Comparison of ENCODE assay signal across 27 mouse cellular contexts in genomic region chr3:30710191-30710590, GRCm38 (mm10). TPM values are rescaled to one million over a fixed set of nuclear protein-coding genes. Genes with fewer than 3 reads are reported as not detected.
DNase-seq lines count a peak whose midpoint lies in the region; ATAC-seq and TF ChIP-seq lines count a peak whose summit lies in the region.
"Had no signal": no experiment of that assay in that cellular context is flagged by ENCODE, and none has a peak within 500 bp of the region (broad histone marks: within the 10 kb centered on the region; RNA-seq: fewer than 3 reads in every experiment).

No protein-coding gene starts in this region.

- H3K9ac ChIP-seq in kidney, embryonic 16.5 days (replicated peaks; ENCODE audit: low read length) = no peak overlapping the region
- no peak overlapping the region for H3K9ac ChIP-seq in stomach, postnatal 0 days (ENCODE audit: low read length)
- H3K9ac ChIP-seq: forebrain, embryonic 13.5 days; heart, embryonic 12.5 days; heart, embryonic 15.5 days; hindbrain, embryonic 13.5 days had no signal

- DNase-seq in heart, adult 11 months = peak; percentile 35
- DNase-seq in heart, adult 9 months (ENCODE audit: low spot score in 2 of 2) = no peak
- DNase-seq in kidney, adult 2 months = peak; percentile 74
- DNase-seq in kidney, postnatal 14 days = peak; percentile 22
- DNase-seq in stomach, postnatal 0 days (ENCODE audit: low spot score) = no peak
- DNase-seq: adrenal gland, adult 8-10 months; adrenal gland, postnatal 25 days; cerebellum, adult 18-20 months; cerebellum, adult 9-10 months; cerebellum, postnatal 14 days; gastrocnemius, postnatal 10 days; gastrocnemius, postnatal 36 days; heart, postnatal 10 days; heart, postnatal 36 days had no signal

- peaks cover 11% of the 10 kb centered on the region for H3K4me1 ChIP-seq in kidney, adult 2 months (ENCODE audit: control insufficient read depth, insufficient read depth, low read length)
- no peaks in the 10 kb centered on the region for H3K4me1 ChIP-seq in kidney, embryonic 16.5 days (ENCODE audit: insufficient read depth, low read length)
- no peaks in the 10 kb centered on the region for H3K4me1 ChIP-seq in stomach, postnatal 0 days (replicated peaks; ENCODE audit: control insufficient read depth, insufficient read depth)
- H3K4me1 ChIP-seq: forebrain, embryonic 10.5 days; forebrain, embryonic 13.5 days; heart, embryonic 12.5 days; hindbrain, embryonic 10.5 days; hindbrain, embryonic 13.5 days had no signal

- no peaks in the 10 kb centered on the region for H3K36me3 ChIP-seq in kidney, adult 2 months (ENCODE audit: control insufficient read depth, insufficient read depth, low read length)
- H3K36me3 ChIP-seq in kidney, embryonic 16.5 days (ENCODE audit: insufficient read depth, low read length) = no peaks in the 10 kb centered on the region
- H3K36me3 ChIP-seq in stomach, postnatal 0 days (ENCODE audit: control insufficient read depth, insufficient read depth, low read length) = no peaks in the 10 kb centered on the region
- H3K36me3 ChIP-seq: forebrain, embryonic 10.5 days; heart, embryonic 12.5 days; heart, embryonic 15.5 days; hindbrain, embryonic 10.5 days; hindbrain, embryonic 13.5 days had no signal

- no peak for TF ChIP-seq EP300 in stomach, postnatal 0 days (optimal IDR thresholded peaks at IDR 0.05)

- no peak for TF ChIP-seq POLR2A in kidney, adult 2 months (IDR thresholded peaks at IDR 0.05; ENCODE audit: low read depth, low read length)

- no peak overlapping the region for H3K4me2 ChIP-seq in kidney, embryonic 16.5 days (replicated peaks; ENCODE audit: low read depth, low read length)
- no peak overlapping the region for H3K4me2 ChIP-seq in stomach, postnatal 0 days (replicated peaks; ENCODE audit: low read depth)
- H3K4me2 ChIP-seq: forebrain, embryonic 13.5 days; heart, embryonic 12.5 days; heart, embryonic 15.5 days; hindbrain, embryonic 13.5 days had no signal

- no peaks in the 10 kb centered on the region for H3K9me3 ChIP-seq in kidney, embryonic 16.5 days (ENCODE audit: low read length)
- no peaks in the 10 kb centered on the region for H3K9me3 ChIP-seq in stomach, postnatal 0 days (ENCODE audit: control insufficient read depth, low read length)
- H3K9me3 ChIP-seq: forebrain, embryonic 10.5 days; forebrain, embryonic 13.5 days; heart, embryonic 12.5 days; heart, embryonic 15.5 days; hindbrain, embryonic 10.5 days; hindbrain, embryonic 13.5 days had no signal

- H3K27ac ChIP-seq in kidney, adult 2 months (ENCODE audit: insufficient read depth, low read depth, low read length) = peak overlapping the region; percentile 68
- H3K27ac ChIP-seq in kidney, embryonic 16.5 days (ENCODE audit: low read length) = no peak overlapping the region
- H3K27ac ChIP-seq in stomach, postnatal 0 days (replicated peaks) = no peak overlapping the region
- H3K27ac ChIP-seq: forebrain, embryonic 10.5 days; forebrain, embryonic 13.5 days; heart, embryonic 15.5 days; hindbrain, embryonic 10.5 days; hindbrain, embryonic 13.5 days had no signal

- 34% methylated on average over 6 of the region's 6 CpGs for WGBS in kidney, adult 2 months
- WGBS in kidney, embryonic 16.5 days = 71% methylated on average over 6 of the region's 6 CpGs
- 74% methylated on average over 6 of the region's 6 CpGs for WGBS in stomach, postnatal 0 days

- ATAC-seq in kidney, embryonic 16.5 days (ENCODE audit: low FRiP score, low TSS enrichment) = no peak
- ATAC-seq in stomach, postnatal 0 days (ENCODE audit: low FRiP score, low TSS enrichment) = no peak
- ATAC-seq: activated CD4-positive, CD25-positive, alpha-beta regulatory T cell, adult 4 months; forebrain, embryonic 13.5 days; forebrain, embryonic 16.5 days; hindbrain, embryonic 16.5 days had no signal

- no peak for TF ChIP-seq CTCF in kidney, adult 2 months (conservative IDR thresholded peaks at IDR 0.05; ENCODE audit: insufficient read depth, insufficient read length, low read depth, low read length)
- no peak for TF ChIP-seq CTCF in stomach, postnatal 0 days (IDR thresholded peaks at IDR 0.05; ENCODE audit: low read depth)

- no peaks in the 10 kb centered on the region for H3K27me3 ChIP-seq in kidney, adult 2 months (replicated peaks; ENCODE audit: control insufficient read depth, insufficient read depth, low read length)
- no peaks in the 10 kb centered on the region for H3K27me3 ChIP-seq in kidney, embryonic 16.5 days (ENCODE audit: insufficient read depth, low read length)
- no peaks in the 10 kb centered on the region for H3K27me3 ChIP-seq in stomach, postnatal 0 days (ENCODE audit: control insufficient read depth, insufficient read depth, low read length)
- H3K27me3 ChIP-seq: forebrain, embryonic 13.5 days; heart, embryonic 15.5 days; hindbrain, embryonic 13.5 days had no signal

- no peak overlapping the region for H3K4me3 ChIP-seq in kidney, adult 2 months (ENCODE audit: insufficient read depth, low read depth, low read length)
- H3K4me3 ChIP-seq in kidney, embryonic 16.5 days (ENCODE audit: low read length) = no peak overlapping the region
- H3K4me3 ChIP-seq in stomach, postnatal 0 days (ENCODE audit: low read depth, low read length) = no peak overlapping the region
- H3K4me3 ChIP-seq: forebrain, embryonic 10.5 days; forebrain, embryonic 13.5 days; heart, embryonic 12.5 days; heart, embryonic 15.5 days; hindbrain, embryonic 10.5 days; hindbrain, embryonic 13.5 days had no signal

RNA-seq across cellular contexts. Expression of gene Lrrc31, which starts 10.5 kb away (rescaled TPM):
- polyA plus RNA-seq in kidney, adult 2 months (2012; rRNA removed) = 8.6 and 8.8 TPM in 2 replicates
- 0.27 and 0.35 TPM in 2 replicates for polyA plus RNA-seq in kidney, embryonic 16.5 days (2015; fragmentation: Nextera tagmentation; extraction: Ambion mirVana)
- 16.1 and 16.9 TPM in 2 replicates for polyA plus RNA-seq in stomach, postnatal 0 days (2015; fragmentation: Nextera tagmentation; extraction: Ambion mirVana)
- polyA plus RNA-seq: activated CD4-positive, CD25-positive, alpha-beta regulatory T cell, adult 4 months; brain, embryonic 14.5 days; embryonic facial prominence, embryonic 11.5 days; forebrain, embryonic 10.5 days; forebrain, embryonic 13.5 days; forebrain, embryonic 16.5 days; heart, embryonic 12.5 days; heart, embryonic 15.5 days; hindbrain, embryonic 10.5 days had no signal

RNA-seq across cellular contexts. Expression of gene Samd7, which starts 35.9 kb away (rescaled TPM):
- not detected in 2 replicates for polyA plus RNA-seq in kidney, adult 2 months (2012; rRNA removed)
- polyA plus RNA-seq in kidney, embryonic 16.5 days (2015; fragmentation: Nextera tagmentation; extraction: Ambion mirVana) = not detected in 2 replicates
- not detected in 2 replicates for polyA plus RNA-seq in stomach, postnatal 0 days (2015; fragmentation: Nextera tagmentation; extraction: Ambion mirVana)
- polyA plus RNA-seq: embryonic facial prominence, embryonic 11.5 days; embryonic facial prominence, embryonic 14.5 days; forebrain, embryonic 10.5 days; forebrain, embryonic 13.5 days; forebrain, embryonic 16.5 days; heart, embryonic 12.5 days; heart, embryonic 15.5 days; hindbrain, embryonic 10.5 days; hindbrain, embryonic 13.5 days had no signal

Comparison
In these comparisons a context has a peak if more than half of its experiments do, and no peak if none do; other contexts are left out.
1. DNase-seq: peak in heart, adult 11 months (single experiment), kidney, adult 2 months (single experiment) and kidney, postnatal 14 days (single experiment); none in heart, adult 9 months (0 of 2) and stomach, postnatal 0 days (single experiment).